Mouse (Mus musculus) ES-Bruce4 (cell line): ENCODE data around the gene Hsf4.

Experiments used
- CTCF ChIP-seq: IDR thresholded peaks from one replicate; pipeline ENCODE4 v1.8.1; 2011; ENCODE audit warnings: low read depth, low read length
- POLR2A ChIP-seq: IDR thresholded peaks from one replicate; pipeline ENCODE4 v1.8.1; 2011; ENCODE audit warnings: low read length; ENCODE audit not compliant: insufficient read depth

- TF ChIP-seq CTCF (peak; percentile 77), POLR2A (no peak)
These were observed 20.3 kb downstream of the Hsf4 start, which contains the start of gene 4931428F04Rik for GRCm38 (mm10) chr8:105289805-105290460.
